14 mouse cellular contexts compared by ENCODE assay signal in genomic region chr11:5913256-5913655, GRCm38 (mm10). TPM values are rescaled to one million over a fixed set of nuclear protein-coding genes. Genes with fewer than 3 reads are reported as not detected.
A peak's percentile ranks its signal among the peaks of the same experiment; 100 is the strongest.
DNase-seq lines count a peak whose midpoint lies in the region; ATAC-seq lines count a peak whose summit lies in the region.
"Had no signal": no experiment of that assay in that cellular context is flagged by ENCODE, and none has a peak within 500 bp of the region (broad histone marks: within the 10 kb centered on the region; RNA-seq: fewer than 3 reads in every experiment).

No protein-coding gene starts in this region.

- DNase-seq in cerebellum, adult 11 months = no peak
- DNase-seq in heart, adult 11 months = peak; percentile 91
- DNase-seq in heart, adult 9 months (ENCODE audit: low spot score in 2 of 2) = no peak
- DNase-seq in limb, embryonic 10.5 days (ENCODE audit: low spot score) = no peak
- peak; percentile 20 for DNase-seq in right cerebral cortex, postnatal 25 days
- no peak for DNase-seq in right cerebral cortex, postnatal 4 days
- DNase-seq: forebrain, postnatal 0 days had no signal

- 81% methylated on average over 8 of the region's 8 CpGs for WGBS in limb, embryonic 12.5 days
- 79% methylated on average over 8 of the region's 8 CpGs for WGBS in limb, embryonic 10.5 days

- ATAC-seq in cerebellum, adult (ENCODE audit: insufficient number of reproducible peaks, low FRiP score, low TSS enrichment) = 0 out of 2 replicates have a peak, but pooled peaks have one; percentile 21
- ATAC-seq in limb, embryonic 12.5 days (ENCODE audit: insufficient number of reproducible peaks, insufficient read depth, low FRiP score, low TSS enrichment, low read depth) = no peak

- H3K27ac ChIP-seq in limb, embryonic 12.5 days = no peak overlapping the region
- no peak overlapping the region for H3K27ac ChIP-seq in limb, embryonic 10.5 days
- H3K27ac ChIP-seq: embryonic facial prominence, embryonic 12.5 days; liver, embryonic 15.5 days; midbrain, embryonic 10.5 days had no signal

- H3K36me3 ChIP-seq in limb, embryonic 12.5 days = no peaks in the 10 kb centered on the region
- H3K36me3 ChIP-seq in limb, embryonic 10.5 days = no peaks in the 10 kb centered on the region
- H3K36me3 ChIP-seq: embryonic facial prominence, embryonic 12.5 days; liver, embryonic 15.5 days; midbrain, embryonic 10.5 days had no signal

- H3K9me3 ChIP-seq in limb, embryonic 12.5 days = no peaks in the 10 kb centered on the region
- H3K9me3 ChIP-seq in limb, embryonic 10.5 days (replicated peaks) = no peaks in the 10 kb centered on the region
- H3K9me3 ChIP-seq: embryonic facial prominence, embryonic 12.5 days; liver, embryonic 15.5 days; midbrain, embryonic 10.5 days had no signal

- H3K4me2 ChIP-seq in limb, embryonic 12.5 days = no peak overlapping the region
- H3K4me2 ChIP-seq: embryonic facial prominence, embryonic 12.5 days; heart, embryonic 11.5 days; liver, embryonic 15.5 days had no signal

- H3K9ac ChIP-seq in limb, embryonic 12.5 days (replicated peaks) = 0 out of 2 replicates have a peak overlapping the region, but pooled peaks have one; percentile 4
- H3K9ac ChIP-seq: embryonic facial prominence, embryonic 12.5 days; forebrain, postnatal 0 days; liver, embryonic 15.5 days had no signal

- no peak overlapping the region for H3K4me3 ChIP-seq in limb, embryonic 12.5 days (replicated peaks)
- no peak overlapping the region for H3K4me3 ChIP-seq in limb, embryonic 10.5 days
- H3K4me3 ChIP-seq: embryonic facial prominence, embryonic 12.5 days; liver, embryonic 15.5 days; midbrain, embryonic 10.5 days had no signal

- 0 out of 2 replicates have a peak, but pooled peaks cover 7% of the 10 kb centered on the region for H3K27me3 ChIP-seq in limb, embryonic 12.5 days
- H3K27me3 ChIP-seq in limb, embryonic 10.5 days (ENCODE audit: low read depth, poor library complexity, severe bottlenecking) = peaks cover 14% of the 10 kb centered on the region; the same call in 1 of the 2 replicates
- H3K27me3 ChIP-seq: embryonic facial prominence, embryonic 12.5 days; liver, embryonic 15.5 days had no signal

- no peaks in the 10 kb centered on the region for H3K4me1 ChIP-seq in limb, embryonic 12.5 days (replicated peaks)
- H3K4me1 ChIP-seq in limb, embryonic 10.5 days = peaks cover 4% of the 10 kb centered on the region; the same call in 1 of the 2 replicates
- H3K4me1 ChIP-seq: embryonic facial prominence, embryonic 12.5 days; liver, embryonic 15.5 days had no signal

RNA-seq across cellular contexts. Expression of gene Myl7, which starts 14.7 kb away (rescaled TPM):
- 1.3 and 2.4 TPM in 2 replicates for polyA plus RNA-seq in limb, embryonic 12.5 days (2016; fragmentation: Nextera tagmentation; extraction: Ambion mirVana)
- polyA plus RNA-seq in limb, embryonic 10.5 days (2016; fragmentation: Nextera tagmentation; extraction: Ambion mirVana) = 6.8 and 8.0 TPM in 2 replicates
- polyA plus RNA-seq: forebrain, postnatal 0 days; neural tube, embryonic 14.5 days had no signal

RNA-seq across cellular contexts. Expression of gene Pold2, which starts 35.2 kb away (rescaled TPM):
- polyA plus RNA-seq in limb, embryonic 12.5 days (2016; fragmentation: Nextera tagmentation; extraction: Ambion mirVana) = 127 and 129 TPM in 2 replicates
- polyA plus RNA-seq in limb, embryonic 10.5 days (2016; fragmentation: Nextera tagmentation; extraction: Ambion mirVana) = 165 and 175 TPM in 2 replicates

RNA-seq across cellular contexts. Expression of gene Gck, which starts 36.6 kb away (rescaled TPM):
- polyA plus RNA-seq in limb, embryonic 12.5 days (2016; fragmentation: Nextera tagmentation; extraction: Ambion mirVana) = 0.78 and 0.90 TPM in 2 replicates
- polyA plus RNA-seq in limb, embryonic 10.5 days (2016; fragmentation: Nextera tagmentation; extraction: Ambion mirVana) = 0.55 and 1.3 TPM in 2 replicates

RNA-seq across cellular contexts. Expression of gene Ykt6, which starts 42.2 kb away (rescaled TPM):
- polyA plus RNA-seq in limb, embryonic 12.5 days (2016; fragmentation: Nextera tagmentation; extraction: Ambion mirVana) = 52.8 and 57.9 TPM in 2 replicates
- polyA plus RNA-seq in limb, embryonic 10.5 days (2016; fragmentation: Nextera tagmentation; extraction: Ambion mirVana) = 55.5 and 65.5 TPM in 2 replicates

RNA-seq across cellular contexts. Expression of gene Aebp1, which starts 51.5 kb away (rescaled TPM):
- 12.5 and 15.2 TPM in 2 replicates for polyA plus RNA-seq in limb, embryonic 12.5 days (2016; fragmentation: Nextera tagmentation; extraction: Ambion mirVana)
- 8.2 TPM in 2 replicates for polyA plus RNA-seq in limb, embryonic 10.5 days (2016; fragmentation: Nextera tagmentation; extraction: Ambion mirVana)

Comparison
In these comparisons a context has a peak if more than half of its experiments do, and no peak if none do; other contexts are left out.
1. DNase-seq: peak in heart, adult 11 months (single experiment) and right cerebral cortex, postnatal 25 days (single experiment); none in cerebellum, adult 11 months (single experiment), heart, adult 9 months (0 of 2), limb, embryonic 10.5 days (single experiment) and right cerebral cortex, postnatal 4 days (single experiment).